Mouse (Mus musculus) right cerebral cortex, postnatal 14 days (tissue): ENCODE measurements at regions not wholly inside any gene's neighbourhood (a gene's known extent, or its start where the extent isn't known, plus 50 kb on each side); places are given as distances from the start of the nearest gene placed in this dataset.

Experiments
- DNase-seq: peaks from one replicate; pipeline ENCODE4 v3.0.0; 2022

GRCm38 (mm10) chr4:33595763-33596162 lies 285.7 kb downstream of the Rngtt start:
- DNase-seq: no peak

- DNase-seq: no peak
Observed at GRCm38 (mm10) chr4:33599966-33600365, 289.9 kb downstream of the Rngtt start.

- no peak for DNase-seq
Observed at GRCm38 (mm10) chr4:33600805-33601204, 290.7 kb downstream of the Rngtt start.

- no peak for DNase-seq
Observed at GRCm38 (mm10) chr4:33604636-33605035, 294.5 kb downstream of the Rngtt start.

- no peak for DNase-seq
Observed at GRCm38 (mm10) chr4:33639821-33640575, 284.4 kb upstream of the Cnr1 start.

GRCm38 (mm10) chr4:33640576-33641255 lies 283.7 kb upstream of the Cnr1 start:
- DNase-seq: no peak

GRCm38 (mm10) chr4:33641883-33642282 lies 282.5 kb upstream of the Cnr1 start:
- DNase-seq: no peak

- DNase-seq: no peak
Observed at GRCm38 (mm10) chr4:33642526-33642925, 281.9 kb upstream of the Cnr1 start.

GRCm38 (mm10) chr4:33645217-33645616 lies 279.2 kb upstream of the Cnr1 start:
- no peak for DNase-seq

GRCm38 (mm10) chr4:33651292-33651691 lies 273.1 kb upstream of the Cnr1 start:
- DNase-seq: no peak

- no peak for DNase-seq
Observed at GRCm38 (mm10) chr4:33659766-33660165, 264.6 kb upstream of the Cnr1 start.

GRCm38 (mm10) chr4:33660553-33660952 lies 263.8 kb upstream of the Cnr1 start:
- no peak for DNase-seq

- DNase-seq: no peak
Observed at GRCm38 (mm10) chr4:33661862-33662261, 262.5 kb upstream of the Cnr1 start.

GRCm38 (mm10) chr4:33662965-33663364 lies 261.4 kb upstream of the Cnr1 start:
- no peak for DNase-seq

- no peak for DNase-seq
Observed at GRCm38 (mm10) chr4:33663616-33664473, 260.5 kb upstream of the Cnr1 start.

GRCm38 (mm10) chr4:33664474-33664822 lies 259.9 kb upstream of the Cnr1 start:
- no peak for DNase-seq

GRCm38 (mm10) chr4:33665250-33665873 lies 259.0 kb upstream of the Cnr1 start:
- DNase-seq: no peak

GRCm38 (mm10) chr4:33668431-33668830 lies 256.0 kb upstream of the Cnr1 start:
- DNase-seq: no peak

GRCm38 (mm10) chr4:33675044-33675443 lies 249.3 kb upstream of the Cnr1 start:
- no peak for DNase-seq

- DNase-seq: no peak
Observed at GRCm38 (mm10) chr4:33679351-33679750, 245.0 kb upstream of the Cnr1 start.

- DNase-seq: no peak
Observed at GRCm38 (mm10) chr4:33686135-33686534, 238.3 kb upstream of the Cnr1 start.

GRCm38 (mm10) chr4:33687434-33687833 lies 237.0 kb upstream of the Cnr1 start:
- DNase-seq: no peak

- DNase-seq: no peak
Observed at GRCm38 (mm10) chr4:33693441-33693840, 231.0 kb upstream of the Cnr1 start.
